Mouse (Mus musculus): ENCODE measurements around the gene Pdcd1lg2. TPM values are rescaled to one million over a fixed set of nuclear protein-coding genes. Genes with fewer than 3 reads are reported as not detected.

The Pdcd1lg2 gene
- polyA plus RNA-seq, 1 experiment from 2014 or later: 0.14 TPM

DNA sequence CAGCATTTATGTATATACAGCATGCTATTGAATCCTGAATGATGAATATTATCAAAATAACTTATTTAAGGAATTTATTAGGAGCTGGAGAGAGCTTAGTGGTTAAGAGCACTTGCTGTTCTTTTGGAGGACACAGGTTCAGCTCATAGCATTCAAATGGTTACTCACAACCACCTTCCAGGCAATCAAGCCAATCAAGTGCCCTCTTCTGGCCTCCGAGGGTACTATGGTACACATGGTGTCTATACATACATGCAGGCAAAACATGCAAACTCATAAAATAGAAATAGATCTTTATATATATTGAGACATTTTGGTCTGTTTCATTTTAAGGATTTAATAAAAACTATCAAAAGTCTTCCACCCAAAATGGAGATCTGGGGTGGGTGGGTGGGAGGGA lies 21.9 kb upstream of the Pdcd1lg2 start:
- no peaks in the 10 kb centered on the region for H3K36me3 ChIP-seq (replicated peaks)
- H3K27ac ChIP-seq: no peak overlapping the region
- H3K4me1 ChIP-seq: no peaks in the 10 kb centered on the region
- no peaks in the 10 kb centered on the region for H3K9me3 ChIP-seq
- WGBS: 92% methylated on average over 1 of the region's 1 CpGs
- H3K27me3 ChIP-seq: no peaks in the 10 kb centered on the region
- no peak overlapping the region for H3K4me2 ChIP-seq
- no peak for ATAC-seq (ENCODE audit: low FRiP score)
- no peak overlapping the region for H3K4me3 ChIP-seq (replicated peaks)
- no peak overlapping the region for H3K9ac ChIP-seq

DNA sequence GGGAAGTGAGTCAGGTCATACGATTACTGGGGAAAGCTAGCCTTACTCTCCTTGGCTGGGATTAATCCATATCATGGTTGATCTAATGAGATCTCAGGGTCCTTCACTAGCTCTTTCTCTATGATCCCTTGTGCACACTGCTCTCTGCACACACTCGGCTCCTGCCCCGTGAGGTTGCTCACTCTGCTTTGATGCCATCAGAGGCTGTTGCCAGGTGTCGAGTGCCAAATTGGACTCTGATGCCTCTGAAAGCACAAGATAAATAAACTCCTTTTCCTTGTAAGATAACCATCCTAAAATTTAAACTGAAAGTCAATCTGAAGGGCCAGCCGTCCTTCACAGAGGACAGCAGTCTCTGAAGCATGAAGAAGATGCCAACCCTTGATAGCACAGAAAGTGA lies 20.2 kb upstream of the Pdcd1lg2 start:
- no peak for ATAC-seq (ENCODE audit: low FRiP score)
- Histone ChIP-seq H3K4me2 (no peak overlapping the region), H3K9ac (no peak overlapping the region), H3K27me3 (no peaks in the 10 kb centered on the region), H3K27ac (no peak overlapping the region), H3K36me3 (replicated peaks) (no peaks in the 10 kb centered on the region), H3K4me3 (replicated peaks) (no peak overlapping the region), H3K9me3 (no peaks in the 10 kb centered on the region), H3K4me1 (no peaks in the 10 kb centered on the region)
- WGBS: 91% methylated on average over 5 of the region's 5 CpGs

DNA sequence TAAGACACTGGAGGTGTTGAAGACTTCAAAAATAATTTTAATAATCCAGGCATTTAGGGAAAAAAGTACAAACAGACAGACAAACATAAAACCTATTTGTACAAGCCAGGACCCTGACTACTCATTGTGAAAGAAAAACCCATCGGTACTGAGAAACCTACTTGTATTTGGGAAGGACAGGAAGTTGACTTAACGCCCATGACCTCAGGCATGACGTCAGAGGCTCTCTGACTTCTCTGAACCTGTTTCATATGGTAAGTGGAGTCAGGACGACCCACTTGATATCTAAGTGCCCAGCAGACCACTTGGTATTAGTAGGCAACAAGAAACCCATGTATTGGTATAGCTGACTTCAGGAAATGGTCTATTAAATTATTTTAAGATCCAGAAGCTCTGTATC lies 19.4 kb upstream of the Pdcd1lg2 start:
- H3K36me3 ChIP-seq (replicated peaks): no peaks in the 10 kb centered on the region
- no peaks in the 10 kb centered on the region for H3K9me3 ChIP-seq
- H3K27me3 ChIP-seq: no peaks in the 10 kb centered on the region
- no peak overlapping the region for H3K4me3 ChIP-seq (replicated peaks)
- no peak overlapping the region for H3K9ac ChIP-seq
- H3K27ac ChIP-seq: no peak overlapping the region
- no peaks in the 10 kb centered on the region for H3K4me1 ChIP-seq
- 87% methylated on average over 4 of the region's 4 CpGs for WGBS
- no peak overlapping the region for H3K4me2 ChIP-seq
- no peak for ATAC-seq (ENCODE audit: low FRiP score)

DNA sequence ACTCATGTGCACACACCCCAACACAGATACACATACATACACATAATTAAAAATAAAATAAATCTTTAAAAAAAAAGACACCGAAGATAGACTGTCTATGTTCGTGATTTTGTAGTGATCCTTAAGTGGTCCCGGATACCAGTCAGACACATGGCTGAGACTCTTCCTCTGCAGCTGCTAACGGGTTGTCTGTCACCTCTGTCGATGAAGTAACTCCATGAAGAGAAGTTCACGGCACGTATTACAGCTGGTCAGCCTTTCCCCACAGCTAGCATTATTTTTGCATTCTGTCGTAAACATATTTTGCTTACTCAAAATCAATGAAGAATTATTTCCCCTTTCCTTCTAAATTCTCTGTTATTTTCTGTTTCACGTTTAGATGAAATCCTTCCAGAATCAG lies 17.4 kb upstream of the Pdcd1lg2 start:
- Histone ChIP-seq H3K4me3 (replicated peaks) (no peak overlapping the region), H3K36me3 (replicated peaks) (no peaks in the 10 kb centered on the region), H3K9ac (no peak overlapping the region), H3K27ac (no peak overlapping the region), H3K4me2 (no peak overlapping the region), H3K9me3 (no peaks in the 10 kb centered on the region), H3K27me3 (no peaks in the 10 kb centered on the region), H3K4me1 (no peaks in the 10 kb centered on the region)
- ATAC-seq (ENCODE audit: low FRiP score): no peak
- WGBS: 92% methylated on average over 9 of the region's 9 CpGs

DNA sequence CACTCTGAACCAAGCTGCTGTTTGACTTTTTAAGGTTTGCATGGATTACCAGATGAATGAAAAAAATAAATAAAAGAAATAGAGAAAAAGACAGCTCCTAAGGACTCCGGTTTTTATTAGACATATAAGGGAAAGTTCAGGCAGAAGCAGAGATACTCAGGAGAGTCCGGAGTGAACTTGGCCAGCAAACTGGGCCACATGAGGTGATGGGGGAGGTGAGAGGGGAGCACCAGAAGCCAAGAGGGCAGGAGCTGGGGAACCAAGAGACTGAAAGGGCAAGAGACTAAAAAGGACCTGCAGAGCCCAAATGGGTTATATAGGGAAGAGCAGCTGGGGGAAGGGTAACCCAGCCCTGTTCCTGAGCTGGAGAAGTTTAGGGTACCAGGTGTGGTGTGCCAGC lies 16.0 kb upstream of the Pdcd1lg2 start:
- Histone ChIP-seq H3K9me3 (no peaks in the 10 kb centered on the region), H3K27ac (no peak overlapping the region), H3K9ac (no peak overlapping the region), H3K36me3 (replicated peaks) (no peaks in the 10 kb centered on the region), H3K4me2 (no peak overlapping the region), H3K4me3 (replicated peaks) (no peak overlapping the region), H3K4me1 (no peaks in the 10 kb centered on the region), H3K27me3 (no peaks in the 10 kb centered on the region)
- no peak for ATAC-seq (ENCODE audit: low FRiP score)
- 92% methylated on average over 2 of the region's 2 CpGs for WGBS

DNA sequence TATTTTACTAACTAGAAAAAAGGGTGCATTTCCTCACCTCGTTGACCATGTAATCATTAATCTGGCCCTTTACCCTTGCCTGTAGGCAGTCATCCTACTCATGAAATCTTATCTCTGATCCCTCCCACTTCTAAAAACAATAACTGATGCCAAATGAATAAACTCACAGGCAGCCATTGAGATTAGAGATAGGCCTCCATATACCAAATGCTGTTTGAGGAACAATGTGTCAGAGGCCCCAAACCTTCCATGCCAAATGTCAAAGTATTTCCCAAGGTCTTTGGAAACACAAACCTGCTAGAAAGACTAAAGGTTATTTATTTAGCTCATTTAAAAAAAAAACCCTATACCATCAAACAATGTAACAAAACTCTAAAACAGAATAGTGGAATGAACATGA lies 14.4 kb upstream of the Pdcd1lg2 start:
- Histone ChIP-seq H3K36me3 (replicated peaks) (no peaks in the 10 kb centered on the region), H3K27ac (no peak overlapping the region), H3K27me3 (no peaks in the 10 kb centered on the region), H3K4me2 (no peak overlapping the region), H3K4me1 (no peaks in the 10 kb centered on the region), H3K4me3 (replicated peaks) (no peak overlapping the region), H3K9ac (no peak overlapping the region), H3K9me3 (peaks cover 5% of the 10 kb centered on the region; the same call in 1 of the 2 replicates)
- 91% methylated on average over 1 of the region's 1 CpGs for WGBS
- no peak for ATAC-seq (ENCODE audit: low FRiP score)

DNA sequence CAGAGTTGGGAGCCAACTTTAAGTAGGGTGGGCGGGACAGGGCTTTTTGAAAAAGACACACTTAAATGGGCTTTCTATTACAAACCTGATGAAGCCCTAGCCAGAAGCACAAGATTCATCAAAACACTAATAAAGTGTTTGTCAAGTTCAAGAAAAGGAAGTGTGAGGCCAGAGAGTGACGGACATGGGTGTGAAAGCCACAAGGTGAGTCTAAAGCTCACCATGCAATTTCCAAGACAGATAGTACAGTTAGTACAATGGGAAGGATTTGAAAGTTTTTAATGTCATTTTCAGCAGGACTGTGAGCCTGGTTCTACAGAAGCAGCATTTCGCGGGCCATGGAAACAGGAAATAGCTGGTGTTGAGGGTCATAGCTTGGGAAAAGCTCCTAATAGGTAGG lies 10.9 kb upstream of the Pdcd1lg2 start:
- Histone ChIP-seq H3K27ac (no peak overlapping the region), H3K4me3 (replicated peaks) (no peak overlapping the region), H3K4me1 (no peaks in the 10 kb centered on the region; the same call in 1 of the 2 replicates), H3K27me3 (no peaks in the 10 kb centered on the region), H3K9me3 (peaks cover 5% of the 10 kb centered on the region; the same call in 1 of the 2 replicates), H3K9ac (no peak overlapping the region), H3K36me3 (replicated peaks) (no peaks in the 10 kb centered on the region), H3K4me2 (no peak overlapping the region)
- 96% methylated on average over 4 of the region's 4 CpGs for WGBS
- no peak for ATAC-seq (ENCODE audit: low FRiP score)

DNA sequence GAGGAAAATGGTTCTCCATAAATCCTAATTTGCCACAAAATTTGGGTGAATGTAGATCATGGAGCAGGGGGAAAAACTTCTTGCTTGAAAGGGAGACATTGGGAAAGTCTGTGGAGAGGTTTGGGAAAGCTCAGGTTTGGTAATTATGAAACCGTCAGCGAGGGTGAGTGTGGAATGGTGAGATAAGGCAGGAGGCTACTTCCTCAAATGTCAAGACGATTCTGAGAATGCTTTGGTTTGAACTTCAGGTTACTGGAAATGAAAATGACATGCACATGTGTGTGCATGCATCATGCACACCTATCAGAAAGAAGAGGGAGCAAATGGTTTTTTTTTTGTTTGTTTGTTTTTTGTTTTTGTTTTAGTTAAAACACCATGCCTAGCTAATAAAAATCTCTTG lies 10.3 kb upstream of the Pdcd1lg2 start:
- Histone ChIP-seq H3K4me1 (no peaks in the 10 kb centered on the region; the same call in 1 of the 2 replicates), H3K4me3 (replicated peaks) (no peak overlapping the region), H3K27ac (no peak overlapping the region), H3K36me3 (replicated peaks) (no peaks in the 10 kb centered on the region), H3K9ac (no peak overlapping the region), H3K9me3 (peaks cover 5% of the 10 kb centered on the region; the same call in 1 of the 2 replicates), H3K4me2 (no peak overlapping the region), H3K27me3 (no peaks in the 10 kb centered on the region)
- WGBS: 95% methylated on average over 3 of the region's 3 CpGs
- ATAC-seq (ENCODE audit: low FRiP score): no peak

DNA sequence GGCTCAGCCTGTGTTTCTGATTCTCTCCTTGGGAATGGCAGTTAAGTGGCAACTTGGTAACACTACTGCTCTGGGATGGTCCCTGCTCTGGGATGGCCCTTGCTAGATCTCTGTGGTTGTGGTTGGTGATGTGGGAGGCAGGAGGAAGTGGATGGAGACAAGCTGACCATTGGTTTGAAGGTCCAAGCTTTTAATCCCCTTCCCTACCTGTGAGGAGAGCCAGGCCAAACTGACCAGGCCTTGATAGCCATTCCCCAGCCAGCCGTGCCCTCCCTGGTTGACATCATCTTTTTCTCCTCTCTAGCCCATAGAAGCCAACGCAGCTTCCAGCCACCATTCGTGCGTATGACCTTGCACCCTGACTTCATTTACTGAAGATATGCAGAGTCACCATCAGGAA lies 8.1 kb upstream of the Pdcd1lg2 start:
- Histone ChIP-seq H3K27ac (no peak overlapping the region), H3K4me2 (no peak overlapping the region), H3K4me1 (no peaks in the 10 kb centered on the region; the same call in 1 of the 2 replicates), H3K4me3 (replicated peaks) (no peak overlapping the region), H3K36me3 (replicated peaks) (no peaks in the 10 kb centered on the region), H3K27me3 (no peaks in the 10 kb centered on the region), H3K9ac (no peak overlapping the region), H3K9me3 (peaks cover 5% of the 10 kb centered on the region; the same call in 1 of the 2 replicates)
- WGBS: 93% methylated on average over 4 of the region's 4 CpGs
- no peak for ATAC-seq (ENCODE audit: low FRiP score)

DNA sequence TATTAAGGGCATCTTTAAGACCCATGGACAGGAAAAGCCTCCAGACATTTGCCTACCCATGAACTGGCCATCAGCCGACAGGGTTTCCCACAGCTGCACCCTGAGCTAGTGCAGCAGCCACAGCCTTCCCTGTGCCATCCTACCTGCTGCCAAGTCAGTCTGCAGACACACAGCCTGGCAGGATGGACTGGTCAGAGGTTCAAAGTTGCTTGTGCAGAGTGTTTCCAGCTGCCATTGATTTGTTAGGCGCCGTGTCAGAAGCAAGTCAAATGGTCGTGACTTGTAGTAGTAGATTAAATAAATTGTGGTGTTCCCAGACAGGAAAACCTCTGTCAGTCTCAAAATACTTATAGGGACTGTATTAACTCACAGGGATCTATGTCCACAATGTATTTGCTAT lies 7.5 kb upstream of the Pdcd1lg2 start:
- ATAC-seq (ENCODE audit: low FRiP score): no peak
- Histone ChIP-seq H3K4me3 (replicated peaks) (no peak overlapping the region), H3K27ac (no peak overlapping the region), H3K36me3 (replicated peaks) (no peaks in the 10 kb centered on the region), H3K27me3 (no peaks in the 10 kb centered on the region), H3K9ac (no peak overlapping the region), H3K4me1 (no peaks in the 10 kb centered on the region; the same call in 1 of the 2 replicates), H3K4me2 (no peak overlapping the region), H3K9me3 (peaks cover 5% of the 10 kb centered on the region; the same call in 1 of the 2 replicates)
- WGBS: 89% methylated on average over 4 of the region's 4 CpGs

DNA sequence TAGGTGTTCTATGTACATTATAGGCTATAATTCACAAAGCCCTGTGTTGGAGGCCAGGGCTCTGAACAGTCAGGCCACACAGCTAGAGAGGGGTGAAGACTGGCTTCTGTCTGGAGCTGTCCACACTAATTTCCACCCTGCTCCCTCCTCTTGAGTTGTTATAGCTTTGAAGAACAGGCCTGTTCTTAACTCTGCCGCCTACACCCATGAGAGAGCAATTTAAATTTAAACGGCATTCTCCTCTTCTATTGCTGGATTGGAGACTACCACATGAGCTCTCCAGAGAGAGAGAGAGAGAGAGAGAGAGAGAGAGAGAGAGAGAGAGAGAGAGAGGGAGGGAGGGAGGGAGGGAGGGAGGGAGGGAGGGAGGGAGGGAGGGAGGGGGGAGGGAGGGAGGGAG lies 5.3 kb upstream of the Pdcd1lg2 start:
- ATAC-seq (ENCODE audit: low FRiP score): no peak
- Histone ChIP-seq H3K4me3 (replicated peaks) (no peak overlapping the region), H3K27ac (no peak overlapping the region), H3K4me2 (no peak overlapping the region), H3K9ac (no peak overlapping the region), H3K36me3 (replicated peaks) (no peaks in the 10 kb centered on the region), H3K9me3 (peaks cover 5% of the 10 kb centered on the region; the same call in 1 of the 2 replicates), H3K27me3 (no peaks in the 10 kb centered on the region), H3K4me1 (no peaks in the 10 kb centered on the region; the same call in 1 of the 2 replicates)
- 79% methylated on average over 2 of the region's 2 CpGs for WGBS

DNA sequence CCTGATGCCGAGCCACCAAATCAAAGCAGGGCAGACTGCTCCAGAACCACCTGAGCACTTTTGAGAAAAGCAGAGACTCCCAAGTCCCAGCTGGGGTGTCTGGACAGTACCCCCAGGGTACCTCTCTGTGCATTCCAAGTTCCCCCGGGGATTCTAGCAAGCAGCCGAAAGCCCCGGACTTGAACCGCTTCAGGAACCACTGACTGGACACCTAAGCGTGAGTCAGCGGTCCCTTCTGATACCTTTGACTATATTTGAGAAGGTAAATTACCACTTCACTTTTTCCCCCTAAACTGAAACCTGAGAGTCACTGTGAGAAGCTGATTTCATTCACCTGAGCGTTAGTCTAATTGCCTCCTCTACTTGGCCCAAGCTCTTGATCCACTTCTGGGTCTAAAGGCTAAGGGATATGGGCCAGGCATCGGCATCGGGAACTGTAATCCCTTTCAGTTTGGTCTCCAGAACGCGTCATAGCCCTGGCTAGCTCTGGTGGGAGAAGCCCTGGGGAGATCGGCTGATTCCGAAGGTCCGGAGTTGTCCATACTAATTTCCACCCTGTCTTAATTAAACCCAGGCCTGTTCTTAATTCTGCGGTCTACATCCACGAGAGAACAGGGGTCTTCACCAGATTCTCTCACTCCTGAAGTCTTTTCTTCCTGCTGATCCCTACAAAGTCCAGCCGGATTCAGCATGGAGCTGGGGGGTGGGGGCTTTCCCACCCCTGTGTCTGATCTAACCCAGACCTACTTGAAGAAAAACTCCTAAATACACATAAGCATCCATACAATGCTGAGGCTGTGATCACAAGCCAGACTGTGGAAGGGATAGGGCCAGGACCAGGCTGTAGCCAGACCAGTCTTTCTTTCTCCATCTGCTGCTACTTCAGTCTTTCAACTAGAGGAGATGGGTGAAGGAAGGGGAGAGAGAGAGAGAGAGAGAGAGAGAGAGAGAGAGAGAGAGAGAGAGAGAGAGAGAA lies 4.4 kb upstream of the Pdcd1lg2 start:
- H3K9ac ChIP-seq: no peak overlapping the region
- ATAC-seq (ENCODE audit: low FRiP score): no peak
- no peaks in the 10 kb centered on the region for H3K36me3 ChIP-seq (replicated peaks)
- H3K4me2 ChIP-seq: no peak overlapping the region
- no peaks in the 10 kb centered on the region for H3K27me3 ChIP-seq
- WGBS: 84% methylated on average over 18 of the region's 18 CpGs
- no peak overlapping the region for H3K4me3 ChIP-seq (replicated peaks)
- no peaks in the 10 kb centered on the region; the same call in 1 of the 2 replicates for H3K4me1 ChIP-seq
- no peak overlapping the region for H3K27ac ChIP-seq
- H3K9me3 ChIP-seq: no peaks in the 10 kb centered on the region
